Mouse (Mus musculus): Measurements from ENCODE around the gene Arhgap24.

GRCm38 (mm10) chr5:102803675-102804074 is 322.5 kb downstream of the Arhgap24 start:
- TF ChIP-seq CTCF (IDR thresholded peaks at IDR 0.05; ENCODE audit: extremely low read depth, insufficient read depth, insufficient read length, insufficient replicate concordance) (no peak), POLR2A (IDR thresholded peaks at IDR 0.05; ENCODE audit: low read depth, low read length) (no peak)

Measured in spleen, adult 2 months (tissue).